Mouse (Mus musculus) ovary, postnatal 36 days (tissue): ENCODE data around the gene Mrpl9.

Experiments used
- DNase-seq: peaks from one replicate; pipeline ENCODE4 v3.0.0; 2022; ENCODE audit warnings: low spot score, mixed read lengths

Mrpl9 gene

DNA sequence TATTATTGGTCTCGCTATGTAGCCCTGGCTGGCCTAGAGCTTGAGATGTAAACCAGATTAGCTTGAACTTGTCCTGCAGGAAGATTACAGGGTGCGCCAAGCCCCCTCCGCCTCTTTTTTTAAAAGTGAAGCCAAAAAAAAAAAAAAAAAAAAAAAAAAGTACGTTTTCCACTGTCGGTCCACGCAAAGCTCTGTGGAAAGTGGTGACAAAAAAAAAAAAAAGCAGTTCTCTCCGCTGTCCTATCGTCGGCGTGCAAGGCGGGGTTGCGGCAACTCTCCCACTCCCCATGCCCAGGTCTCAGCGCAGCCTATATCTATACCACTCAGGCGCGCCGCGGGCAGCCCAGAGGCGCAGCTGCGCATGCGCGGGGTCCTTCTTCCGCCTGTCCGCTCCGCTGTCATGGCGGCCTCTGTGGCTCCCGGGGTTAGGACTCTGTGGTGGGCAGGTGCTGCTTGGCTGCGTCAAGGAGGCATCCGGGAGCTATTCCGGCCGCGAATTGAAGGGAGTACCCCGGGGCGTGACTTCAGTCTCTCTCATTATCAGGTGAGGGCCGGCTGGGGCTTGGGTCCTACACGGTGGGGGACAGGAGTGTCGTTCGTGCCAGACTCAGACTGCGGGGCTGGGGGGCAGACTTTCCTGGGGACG, at the start of gene Mrpl9:
TSS of gene Mrpl9 (plus strand) at position 368 of the 646 bp plus-strand sequence.
- DNase-seq: peak; percentile 96

- DNase-seq: no peak
Measured at GRCm38 (mm10) chr3:94396336-94396735, 46.8 kb upstream of the Mrpl9 start.

- no peak for DNase-seq
Measured at GRCm38 (mm10) chr3:94396851-94397250, 46.3 kb upstream of the Mrpl9 start.

DNA sequence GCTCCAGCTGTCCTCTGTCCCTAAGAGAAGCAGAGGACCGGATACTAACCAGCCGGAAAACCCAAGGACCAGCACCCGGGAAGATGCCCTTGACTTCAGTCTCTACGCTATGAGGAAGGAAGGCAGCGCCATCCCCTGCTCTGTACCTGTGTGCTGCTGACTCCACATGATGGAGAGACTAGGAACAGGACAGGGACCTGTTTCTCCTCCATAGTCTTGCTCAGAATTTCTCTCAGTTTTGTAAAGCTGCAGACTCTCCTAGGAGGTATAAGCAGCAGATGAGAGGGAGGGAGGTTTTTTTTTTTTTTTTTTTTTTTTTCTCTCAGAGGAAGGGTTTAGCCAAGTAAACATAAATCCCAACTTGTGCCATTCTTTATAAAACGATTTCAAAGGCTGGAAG, 44.9 kb upstream of the Mrpl9 start, which contains the start of gene Lingo4:
TSS of gene Lingo4 (plus strand) at position 301 of the 400 bp plus-strand sequence.
- no peak for DNase-seq

- no peak for DNase-seq
Measured at GRCm38 (mm10) chr3:94398943-94399481, 44.1 kb upstream of the Mrpl9 start.

DNA sequence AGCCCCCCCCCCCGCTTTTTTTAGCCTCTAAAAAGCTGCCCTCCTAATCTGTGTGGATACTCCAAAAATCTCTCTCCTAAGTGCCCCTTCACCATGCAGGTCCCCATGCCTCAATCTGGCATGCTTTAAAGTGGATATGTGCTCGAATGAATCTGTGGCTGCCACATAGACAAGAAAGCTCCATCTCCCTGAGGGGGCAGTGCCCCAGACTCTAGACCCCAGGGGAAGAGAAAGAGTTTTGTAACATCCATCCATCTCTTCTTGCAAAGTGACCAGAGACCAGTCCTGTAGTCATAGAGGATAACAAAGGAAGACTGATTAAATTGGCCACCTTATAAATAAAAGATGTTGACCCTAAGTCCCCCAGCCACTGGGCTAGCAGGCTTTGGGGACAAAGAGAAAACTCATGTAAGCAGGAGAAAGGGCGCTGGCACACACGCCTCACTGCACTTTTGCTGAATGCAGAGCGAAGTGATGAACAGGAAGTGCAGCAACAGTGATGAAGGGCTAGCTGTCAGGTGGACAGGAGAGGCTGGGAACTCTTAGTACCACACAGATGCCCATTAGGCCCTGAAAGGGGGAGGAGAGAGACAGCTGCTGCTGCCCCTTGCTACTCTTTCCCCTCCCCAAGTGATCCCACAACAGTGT, 43.3 kb upstream of the Mrpl9 start:
- DNase-seq: no peak

GRCm38 (mm10) chr3:94402451-94402850, 40.7 kb upstream of the Mrpl9 start:
- DNase-seq: no peak

DNA sequence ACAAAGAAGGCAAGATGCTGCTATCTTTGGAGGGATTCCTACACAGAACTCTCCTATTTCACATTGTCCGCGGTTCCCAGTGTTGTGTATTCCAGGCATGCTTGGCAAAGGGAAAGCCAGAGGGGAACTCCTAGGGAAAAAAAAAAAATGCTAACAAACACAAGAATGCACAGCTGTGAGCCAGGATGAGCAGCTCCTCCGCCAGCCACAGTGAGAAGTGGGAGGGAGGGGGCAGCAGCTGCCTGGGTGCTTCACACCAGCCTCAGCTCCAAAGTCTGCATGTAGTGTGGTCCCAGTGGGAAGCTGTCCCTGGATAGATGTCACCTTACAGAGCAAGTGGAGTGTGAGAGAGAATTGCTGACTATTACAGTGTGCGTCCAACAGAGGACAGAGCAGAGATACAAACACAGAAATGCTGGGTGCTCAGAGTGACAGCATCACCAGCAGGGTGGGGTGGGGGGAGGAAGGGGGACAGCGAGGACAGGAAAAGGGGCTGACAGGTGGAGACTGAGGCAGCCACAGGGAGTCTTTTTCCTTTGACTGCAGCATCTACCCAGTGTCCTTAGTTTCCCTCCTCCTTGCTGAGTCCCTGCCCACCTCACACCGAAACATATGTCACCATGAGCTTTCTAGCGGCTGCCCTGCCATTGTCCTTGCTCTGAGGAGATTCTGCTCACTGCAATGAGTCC, 38.6 kb upstream of the Mrpl9 start:
- no peak for DNase-seq

GRCm38 (mm10) chr3:94405561-94405960, 37.6 kb upstream of the Mrpl9 start:
- no peak for DNase-seq

- no peak for DNase-seq
Measured at GRCm38 (mm10) chr3:94412530-94412929, 30.6 kb upstream of the Mrpl9 start.

GRCm38 (mm10) chr3:94413031-94413679, 30.0 kb upstream of the Mrpl9 start, which contains the start of gene Tdrkh:
Gene Tdrkh, plus strand, starts transcription at chr3:94413273.
- DNase-seq: peak; percentile 91

GRCm38 (mm10) chr3:94430980-94431379, 12.1 kb upstream of the Mrpl9 start:
- DNase-seq: no peak

DNA sequence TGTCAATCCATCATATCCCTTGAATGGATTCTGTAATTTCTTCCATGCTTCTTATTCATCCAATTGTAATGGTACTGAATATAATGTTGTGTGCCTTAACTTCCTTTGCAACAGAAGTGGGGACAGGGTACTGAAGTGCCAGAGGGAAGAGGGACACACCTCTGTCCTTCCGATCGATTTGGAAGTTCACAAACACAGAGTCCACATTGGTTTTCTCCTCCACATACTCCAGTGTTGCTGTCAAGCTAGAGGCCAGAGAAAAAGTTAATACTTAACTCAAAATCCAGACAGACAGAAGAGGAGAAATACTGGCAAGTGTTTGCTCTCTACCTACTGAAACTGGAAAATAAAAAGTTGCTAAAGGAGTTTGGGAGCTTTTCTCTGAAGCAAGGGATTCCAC, 8.8 kb upstream of the Mrpl9 start:
- no peak for DNase-seq

GRCm38 (mm10) chr3:94436420-94436819, 6.7 kb upstream of the Mrpl9 start:
- no peak for DNase-seq

DNA sequence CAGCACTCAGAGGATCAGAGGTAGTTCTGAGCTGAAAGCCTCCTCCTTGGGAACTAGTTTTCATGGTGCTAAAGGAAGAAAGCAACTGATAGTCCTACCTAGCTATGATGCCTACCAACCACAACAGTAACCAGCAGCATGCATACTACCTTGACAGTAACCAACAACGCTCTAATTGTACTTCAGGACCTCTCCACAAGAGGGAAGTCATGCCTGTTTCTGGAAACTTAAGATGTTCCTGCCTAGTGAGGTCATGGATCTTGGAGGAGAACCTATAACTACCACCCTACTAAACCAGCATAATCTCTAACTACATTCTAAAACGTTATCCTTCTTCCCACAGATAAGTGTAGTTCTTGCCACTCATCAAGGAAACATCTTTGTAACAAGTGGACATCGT, 1.9 kb upstream of the Mrpl9 start:
- DNase-seq: no peak

- no peak for DNase-seq
Measured at GRCm38 (mm10) chr3:94443597-94443964, 463 bp downstream of the Mrpl9 start, which contains the start of gene Oaz3. Gene Oaz3, minus strand, starts transcription at chr3:94443915.

- no peak for DNase-seq
Measured at GRCm38 (mm10) chr3:94449377-94449776, 6.3 kb downstream of the Mrpl9 start.

GRCm38 (mm10) chr3:94456529-94457000, 13.4 kb downstream of the Mrpl9 start:
- peak; percentile 75 for DNase-seq

GRCm38 (mm10) chr3:94457055-94457454, 13.9 kb downstream of the Mrpl9 start:
- no peak for DNase-seq

DNA sequence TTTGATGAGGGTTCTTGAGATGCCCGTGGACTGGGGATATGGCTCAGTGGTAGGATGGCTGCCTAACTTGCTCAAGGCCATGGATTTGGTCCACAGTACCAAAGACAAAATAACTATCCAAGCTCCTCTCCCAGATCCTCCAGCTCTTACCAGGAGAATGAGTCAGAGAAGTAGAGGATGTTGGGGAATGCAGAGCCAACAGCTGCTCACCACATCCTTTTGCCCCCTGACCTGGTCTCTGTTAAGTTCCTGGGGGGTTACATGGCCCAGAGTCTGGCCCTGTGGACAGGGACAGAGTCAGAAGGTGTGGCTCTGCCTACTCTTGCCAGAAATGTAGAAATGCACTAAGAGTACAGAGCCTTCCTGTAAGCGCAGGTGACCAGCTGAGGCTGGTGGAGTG, 16.7 kb downstream of the Mrpl9 start:
- DNase-seq: no peak

GRCm38 (mm10) chr3:94463926-94464578, 20.9 kb downstream of the Mrpl9 start:
- DNase-seq: no peak
